Mouse (Mus musculus): ENCODE results near the gene Gbx2. TPM values are rescaled to one million over a fixed set of nuclear protein-coding genes. Genes with fewer than 3 reads are reported as not detected.

The Gbx2 gene
- total and polyA plus RNA-seq, 2 experiments from 2014 or later, result 22.1 to 26.9 TPM

DNA sequence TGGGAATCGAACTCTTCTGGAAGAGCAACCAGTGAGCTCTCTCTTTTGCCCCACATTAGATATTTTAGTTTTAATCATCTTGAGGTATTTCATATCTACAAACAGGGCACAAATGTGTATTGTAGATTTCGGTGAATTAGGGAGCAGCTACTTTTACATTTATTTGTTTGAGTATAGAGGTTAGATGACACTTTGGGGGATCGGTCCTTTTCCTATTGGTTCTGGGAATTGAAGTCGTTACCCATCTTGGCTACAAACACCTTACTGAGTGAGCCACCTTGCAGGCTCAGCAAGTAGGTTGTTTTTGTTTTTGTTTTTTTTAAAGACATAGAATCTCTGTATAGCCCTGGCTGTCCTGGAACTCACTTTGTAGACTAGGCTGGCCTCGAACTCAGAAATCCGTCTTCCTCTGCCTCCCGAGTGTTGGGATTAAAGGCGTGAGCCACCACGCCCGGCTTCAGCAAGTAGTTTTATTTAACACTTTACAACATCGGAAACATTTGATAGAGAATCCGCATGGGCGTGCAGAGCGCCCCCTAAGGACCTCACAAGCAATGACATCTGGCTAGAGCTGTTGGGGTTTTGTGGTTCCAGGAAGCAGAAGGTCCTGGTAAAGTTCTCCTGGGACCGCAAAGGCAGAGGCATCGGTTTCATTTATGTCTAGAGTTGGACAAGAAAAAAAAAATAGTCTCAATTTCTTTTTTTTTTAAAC is 8.1 kb upstream of the Gbx2 start:
- peak; percentile 31 for DNase-seq (ENCODE audit: low spot score)
- peak; percentile 55 for TF ChIP-seq CTCF (IDR thresholded peaks at IDR 0.05; ENCODE audit: low read depth)
- Histone ChIP-seq H3K36me3 (ENCODE audit: insufficient read depth, low read length) (no peaks in the 10 kb centered on the region), H3K4me3 (ENCODE audit: low read length) (no peak overlapping the region), H3K4me2 (ENCODE audit: low read depth, low read length) (no peak overlapping the region), H3K27ac (no peak overlapping the region), H3K9me3 (ENCODE audit: low read length) (no peaks in the 10 kb centered on the region), H3K27me3 (ENCODE audit: insufficient read depth, low read length) (peaks cover 65% of the 10 kb centered on the region), H3K4me1 (ENCODE audit: insufficient read depth, low read length) (0 out of 2 replicates have a peak, but pooled peaks cover 6% of the 10 kb centered on the region), H3K9ac (replicated peaks; ENCODE audit: low read length) (no peak overlapping the region)
- ATAC-seq, result no peak
- 40% methylated on average over 16 of the region's 16 CpGs for WGBS

GRCm38 (mm10) chr1:89935493-89936348 is 4.7 kb upstream of the Gbx2 start:
- H3K9me3 ChIP-seq (ENCODE audit: low read length), result no peaks in the 10 kb centered on the region
- H3K4me3 ChIP-seq (ENCODE audit: low read length), result no peak overlapping the region
- 0 out of 2 replicates have a peak, but pooled peaks cover 6% of the 10 kb centered on the region for H3K4me1 ChIP-seq (ENCODE audit: insufficient read depth, low read length)
- H3K27ac ChIP-seq, result no peak overlapping the region
- H3K36me3 ChIP-seq (ENCODE audit: insufficient read depth, low read length), result no peaks in the 10 kb centered on the region
- TF ChIP-seq CTCF (IDR thresholded peaks at IDR 0.05; ENCODE audit: low read depth), result no peak
- no peak overlapping the region for H3K9ac ChIP-seq (replicated peaks; ENCODE audit: low read length)
- 5% methylated on average over 29 of the region's 29 CpGs for WGBS
- H3K4me2 ChIP-seq (ENCODE audit: low read depth, low read length), result 0 out of 2 replicates have a peak overlapping the region, but pooled peaks have one; percentile 23
- DNase-seq (ENCODE audit: low spot score) (peak; percentile 10), ATAC-seq (no peak)
- H3K27me3 ChIP-seq (ENCODE audit: insufficient read depth, low read length), result peaks cover 81% of the 10 kb centered on the region

- H3K4me2 ChIP-seq (ENCODE audit: low read depth, low read length), result peak overlapping the region; percentile 16; the same call in 1 of the 2 replicates
These were observed 3.6 kb upstream of the Gbx2 start for GRCm38 (mm10) chr1:89934316-89935260.

GRCm38 (mm10) chr1:89933786-89934185 is 2.8 kb upstream of the Gbx2 start:
- H3K9me3 ChIP-seq (ENCODE audit: low read length), result no peaks in the 10 kb centered on the region
- H3K9ac ChIP-seq (replicated peaks; ENCODE audit: low read length), result no peak overlapping the region
- peaks cover 64% of the 10 kb centered on the region for H3K27me3 ChIP-seq (ENCODE audit: insufficient read depth, low read length)
- no peak for TF ChIP-seq CTCF (IDR thresholded peaks at IDR 0.05; ENCODE audit: low read depth)
- ATAC-seq (no peak), DNase-seq (ENCODE audit: low spot score) (peak; percentile 37)
- H3K4me1 ChIP-seq (ENCODE audit: insufficient read depth, low read length), result 0 out of 2 replicates have a peak, but pooled peaks cover 6% of the 10 kb centered on the region
- WGBS, result 2% methylated on average over 21 of the region's 21 CpGs
- H3K36me3 ChIP-seq (ENCODE audit: insufficient read depth, low read length), result no peaks in the 10 kb centered on the region
- H3K4me3 ChIP-seq (ENCODE audit: low read length), result peak overlapping the region; percentile 2; the same call in 1 of the 2 replicates
- peak overlapping the region; percentile 16; the same call in 1 of the 2 replicates for H3K4me2 ChIP-seq (ENCODE audit: low read depth, low read length)
- peak overlapping the region; percentile 45 for H3K27ac ChIP-seq

More at GRCm38 (mm10) chr1:89934316-89935260, 3.6 kb upstream of the Gbx2 start:
- WGBS, result 7% methylated on average over 19 of the region's 19 CpGs
- H3K9ac ChIP-seq (replicated peaks; ENCODE audit: low read length), result no peak overlapping the region
- H3K27ac ChIP-seq, result peak overlapping the region; percentile 45
- no peaks in the 10 kb centered on the region for H3K36me3 ChIP-seq (ENCODE audit: insufficient read depth, low read length)
- ATAC-seq (no peak), DNase-seq (ENCODE audit: low spot score) (peak; percentile 71)
- H3K4me3 ChIP-seq (ENCODE audit: low read length), result peak overlapping the region; percentile 2; the same call in 1 of the 2 replicates
- peaks cover 72% of the 10 kb centered on the region for H3K27me3 ChIP-seq (ENCODE audit: insufficient read depth, low read length)
- H3K4me1 ChIP-seq (ENCODE audit: insufficient read depth, low read length), result 0 out of 2 replicates have a peak, but pooled peaks cover 6% of the 10 kb centered on the region
- no peak for TF ChIP-seq CTCF (IDR thresholded peaks at IDR 0.05; ENCODE audit: low read depth)
- H3K9me3 ChIP-seq (ENCODE audit: low read length), result no peaks in the 10 kb centered on the region

DNA sequence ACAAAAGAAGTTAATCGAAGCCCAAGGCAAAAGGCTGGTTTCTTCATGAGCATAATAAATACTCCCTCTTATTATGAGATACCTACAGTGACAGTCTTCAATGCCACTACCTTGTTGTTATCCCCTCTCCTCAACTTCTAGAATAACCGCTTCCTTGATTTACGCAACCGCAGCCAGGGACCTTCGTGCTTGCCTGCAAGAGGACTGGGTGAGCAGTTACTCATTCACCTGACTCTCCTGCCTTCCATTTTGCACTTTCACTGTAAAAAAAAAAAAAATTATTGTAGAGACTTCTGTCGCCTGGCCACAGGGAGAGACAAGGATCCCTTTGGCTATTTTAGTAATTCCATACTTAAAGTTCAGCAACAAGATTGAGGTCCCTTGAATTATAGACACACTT is 2.0 kb upstream of the Gbx2 start:
- no peak for ATAC-seq
- TF ChIP-seq CTCF (IDR thresholded peaks at IDR 0.05; ENCODE audit: low read depth), result no peak
- H3K9me3 ChIP-seq (ENCODE audit: low read length), result no peaks in the 10 kb centered on the region
- no peak overlapping the region for H3K27ac ChIP-seq
- no peaks in the 10 kb centered on the region for H3K36me3 ChIP-seq (ENCODE audit: insufficient read depth, low read length)
- WGBS, result 9% methylated on average over 6 of the region's 6 CpGs
- no peak overlapping the region for H3K9ac ChIP-seq (replicated peaks; ENCODE audit: low read length)
- 0 out of 2 replicates have a peak overlapping the region, but pooled peaks have one; percentile 43 for H3K4me3 ChIP-seq (ENCODE audit: low read length)
- H3K27me3 ChIP-seq (ENCODE audit: insufficient read depth, low read length), result peaks cover 66% of the 10 kb centered on the region
- DNase-seq (ENCODE audit: low spot score), result no peak
- H3K4me1 ChIP-seq (ENCODE audit: insufficient read depth, low read length), result 0 out of 2 replicates have a peak, but pooled peaks cover 6% of the 10 kb centered on the region
- peak overlapping the region; percentile 57; the same call in 1 of the 2 replicates for H3K4me2 ChIP-seq (ENCODE audit: low read depth, low read length)
